Mouse (Mus musculus) stomach, embryonic 16.5 days (tissue): Measurements from ENCODE around the gene Cdkn2b. TPM values are rescaled to one million over a fixed set of nuclear protein-coding genes. Genes with fewer than 3 reads are reported as not detected.

Experiments
- ATAC-seq: fragments of 200-750 bp; cut with Nextera tagmentation; 2 replicates; pipeline ENCODE4 v1.8.0; 2017; ENCODE audit warnings: moderate number of reproducible peaks, moderate TSS enrichment; ENCODE audit not compliant: insufficient read depth, low FRiP score
- H3K27ac ChIP-seq: fragments of 300-500 bp; sonication (generic); 2 replicates; pipeline ENCODE4 v1.5.1; 2014; ENCODE audit warnings: low read length
- H3K27me3 ChIP-seq: fragments of 300-500 bp; sonication (generic); 2 replicates; pipeline ENCODE4 v1.6.1; 2014; ENCODE audit warnings: low read length, control low read depth, mixed read lengths; ENCODE audit not compliant: control insufficient read depth, insufficient read depth
- H3K36me3 ChIP-seq: fragments of 300-500 bp; sonication (generic); 2 replicates; pipeline ENCODE4 v1.6.1; 2014; ENCODE audit warnings: low read length; ENCODE audit not compliant: control insufficient read depth, insufficient read depth
- H3K4me1 ChIP-seq: fragments of 300-500 bp; sonication (generic); 2 replicates; pipeline ENCODE4 v1.6.1; 2014; ENCODE audit warnings: low read length, control low read depth, mixed read lengths; ENCODE audit not compliant: control insufficient read depth, insufficient read depth
- H3K4me2 ChIP-seq: fragments of 300-500 bp; sonication (generic); 2 replicates; pipeline ENCODE4 v1.6.1; 2014; ENCODE audit warnings: low read depth, low read length, mixed read lengths
- H3K4me3 ChIP-seq: fragments of 300-500 bp; sonication (generic); replicated peaks from 2 replicates; pipeline ENCODE4 v1.5.1; 2014; ENCODE audit warnings: mild to moderate bottlenecking, low read length
- H3K9ac ChIP-seq: fragments of 300-500 bp; sonication (generic); 2 replicates; pipeline ENCODE4 v1.6.1; 2014; ENCODE audit warnings: low read length
- H3K9me3 ChIP-seq: fragments of 300-500 bp; sonication (generic); replicated peaks from 2 replicates; pipeline ENCODE4 v1.6.1; 2016; ENCODE audit warnings: low read length, control low read depth; ENCODE audit not compliant: control insufficient read depth
- WGBS: fragments of 180-500 bp; shearing (Covaris S2); extraction: QIAGEN DNeasy Blood & Tissue Kit; methylation state at CpG from one replicate; pipeline ENCODE4 v1.1.7; 2014; 5-methylcytosine and 5-hydroxymethylcytosine counted together
- polyA plus RNA-seq: library from polyadenylated mRNA; unstranded; fragments of >200 nt; fragmentation: Nextera tagmentation; extraction: Ambion mirVana; gene quantifications from 2 replicates; pipeline ENCODE4 v1.2.1, GENCODE M21; 2015

The Cdkn2b gene
- 11.6 TPM in 2 replicates for polyA plus RNA-seq

GRCm38 (mm10) chr4:89310491-89311254, at the start of gene Cdkn2b:
Cdkn2b (minus strand) TSS chr4:89311039.
- WGBS: under 1% methylated on average over 61 of the region's 61 CpGs
- Histone ChIP-seq H3K27me3 (peaks cover 57% of the 10 kb centered on the region), H3K4me2 (peak within 1 kb of the TSS; percentile 80), H3K36me3 (no peaks in the 10 kb centered on the region), H3K4me1 (peaks cover 2% of the 10 kb centered on the region; the same call in 1 of the 2 replicates), H3K27ac (peak within 1 kb of the TSS; percentile 58; the same call in 1 of the 2 replicates), H3K9me3 (no peaks in the 10 kb centered on the region), H3K9ac (peak within 1 kb of the TSS; percentile 69), H3K4me3 (peak within 1 kb of the TSS; percentile 62)
- ATAC-seq: peak; percentile 94

GRCm38 (mm10) chr4:89360349-89360748, 49.5 kb upstream of the Cdkn2b start:
- no peak overlapping the region for H3K4me3 ChIP-seq
- H3K4me1 ChIP-seq: peaks cover 4% of the 10 kb centered on the region; the same call in 1 of the 2 replicates
- no peaks in the 10 kb centered on the region for H3K36me3 ChIP-seq
- WGBS: 37% methylated on average over 3 of the region's 3 CpGs
- ATAC-seq: peak; percentile 86
- no peaks in the 10 kb centered on the region for H3K27me3 ChIP-seq
- no peaks in the 10 kb centered on the region for H3K9me3 ChIP-seq
- peak overlapping the region; percentile 82 for H3K27ac ChIP-seq
- no peak overlapping the region for H3K9ac ChIP-seq
- H3K4me2 ChIP-seq: peak overlapping the region; percentile 9; the same call in 1 of the 2 replicates

GRCm38 (mm10) chr4:89359506-89359905, 48.7 kb upstream of the Cdkn2b start:
- H3K9me3 ChIP-seq: no peaks in the 10 kb centered on the region
- H3K4me2 ChIP-seq: 0 out of 2 replicates have a peak overlapping the region, but pooled peaks have one; percentile 9
- peak overlapping the region; percentile 82 for H3K27ac ChIP-seq
- H3K36me3 ChIP-seq: no peaks in the 10 kb centered on the region
- ATAC-seq: no peak
- WGBS: 81% methylated on average over 6 of the region's 6 CpGs
- H3K27me3 ChIP-seq: no peaks in the 10 kb centered on the region
- H3K9ac ChIP-seq: no peak overlapping the region
- H3K4me1 ChIP-seq: peaks cover 4% of the 10 kb centered on the region; the same call in 1 of the 2 replicates
- H3K4me3 ChIP-seq: no peak overlapping the region

- WGBS: 53% methylated on average over 9 of the region's 9 CpGs
- no peaks in the 10 kb centered on the region for H3K36me3 ChIP-seq
- H3K27me3 ChIP-seq: no peaks in the 10 kb centered on the region
- H3K9me3 ChIP-seq: no peaks in the 10 kb centered on the region
- H3K27ac ChIP-seq: no peak overlapping the region
- no peaks in the 10 kb centered on the region for H3K4me1 ChIP-seq
- no peak for ATAC-seq
- H3K9ac ChIP-seq: no peak overlapping the region
- no peak overlapping the region for H3K4me3 ChIP-seq
- no peak overlapping the region for H3K4me2 ChIP-seq
Observed at GRCm38 (mm10) chr4:89353935-89354334, 43.1 kb upstream of the Cdkn2b start.

- no peak overlapping the region for H3K9ac ChIP-seq
- whole genome bisulfite sequencing: 66% methylated on average over 3 of the region's 3 CpGs
- no peak overlapping the region for H3K4me2 ChIP-seq
- H3K27ac ChIP-seq: no peak overlapping the region
- H3K36me3 ChIP-seq: no peaks in the 10 kb centered on the region
- H3K9me3 ChIP-seq: no peaks in the 10 kb centered on the region
- ATAC-seq: no peak
- H3K4me1 ChIP-seq: no peaks in the 10 kb centered on the region
- H3K27me3 ChIP-seq: no peaks in the 10 kb centered on the region
- H3K4me3 ChIP-seq: no peak overlapping the region
Observed at GRCm38 (mm10) chr4:89353071-89353582, 42.3 kb upstream of the Cdkn2b start.

GRCm38 (mm10) chr4:89351474-89351873, 40.6 kb upstream of the Cdkn2b start:
- 16% methylated on average over 5 of the region's 5 CpGs for WGBS
- no peaks in the 10 kb centered on the region for H3K27me3 ChIP-seq
- peak; percentile 37; the same call in 1 of the 2 replicates for ATAC-seq

GRCm38 (mm10) chr4:89350938-89351451, 40.2 kb upstream of the Cdkn2b start:
- Histone ChIP-seq H3K9me3 (no peaks in the 10 kb centered on the region), H3K27ac (peak overlapping the region; percentile 34; the same call in 1 of the 2 replicates), H3K4me3 (no peak overlapping the region), H3K27me3 (no peaks in the 10 kb centered on the region), H3K36me3 (no peaks in the 10 kb centered on the region), H3K9ac (no peak overlapping the region), H3K4me2 (no peak overlapping the region), H3K4me1 (no peaks in the 10 kb centered on the region)
- 70% methylated on average over 6 of the region's 6 CpGs for WGBS
- no peak for ATAC-seq

More at GRCm38 (mm10) chr4:89351474-89351873, 40.6 kb upstream of the Cdkn2b start:
- Histone ChIP-seq H3K4me2 (no peak overlapping the region), H3K9me3 (no peaks in the 10 kb centered on the region), H3K9ac (no peak overlapping the region), H3K27ac (peak overlapping the region; percentile 34; the same call in 1 of the 2 replicates), H3K36me3 (no peaks in the 10 kb centered on the region), H3K4me3 (no peak overlapping the region), H3K4me1 (no peaks in the 10 kb centered on the region)

- Histone ChIP-seq H3K36me3 (no peaks in the 10 kb centered on the region), H3K9me3 (no peaks in the 10 kb centered on the region), H3K4me2 (no peak overlapping the region), H3K27me3 (no peaks in the 10 kb centered on the region), H3K4me1 (no peaks in the 10 kb centered on the region), H3K27ac (no peak overlapping the region), H3K4me3 (no peak overlapping the region), H3K9ac (no peak overlapping the region)
- no peak for ATAC-seq
- WGBS: 67% methylated on average over 9 of the region's 9 CpGs
Observed at GRCm38 (mm10) chr4:89350391-89350790, 39.6 kb upstream of the Cdkn2b start.

GRCm38 (mm10) chr4:89348842-89349241, 38.0 kb upstream of the Cdkn2b start:
- H3K27me3 ChIP-seq: no peaks in the 10 kb centered on the region
- ATAC-seq: no peak
- no peaks in the 10 kb centered on the region for H3K9me3 ChIP-seq
- H3K27ac ChIP-seq: no peak overlapping the region
- no peak overlapping the region for H3K4me3 ChIP-seq
- WGBS: 57% methylated on average over 5 of the region's 5 CpGs
- H3K36me3 ChIP-seq: no peaks in the 10 kb centered on the region
- H3K9ac ChIP-seq: no peak overlapping the region
- H3K4me1 ChIP-seq: no peaks in the 10 kb centered on the region
- H3K4me2 ChIP-seq: no peak overlapping the region
